Mouse (Mus musculus): ENCODE measurements around the gene Mreg. TPM values are rescaled to one million over a fixed set of nuclear protein-coding genes. Genes with fewer than 3 reads are reported as not detected.

Gene Mreg
- polyA plus RNA-seq, 1 experiment from 2014 or later, result 1.4 TPM

- WGBS, result 6% methylated on average over 13 of the region's 13 CpGs
- peak overlapping the region; percentile 26 for H3K4me3 ChIP-seq (replicated peaks)
- H3K27ac ChIP-seq, result no peak overlapping the region
- ATAC-seq, result peak; percentile 80
- no peaks in the 10 kb centered on the region for H3K9me3 ChIP-seq
- no peaks in the 10 kb centered on the region for H3K36me3 ChIP-seq
- H3K27me3 ChIP-seq, result no peaks in the 10 kb centered on the region
- peaks cover 15% of the 10 kb centered on the region for H3K4me1 ChIP-seq (replicated peaks)
- H3K4me2 ChIP-seq (replicated peaks), result peak overlapping the region; percentile 50
- H3K9ac ChIP-seq (replicated peaks), result no peak overlapping the region; the same call in 1 of the 2 replicates
Observed at GRCm38 (mm10) chr1:72182930-72183499, 29.1 kb downstream of the Mreg start.

DNA sequence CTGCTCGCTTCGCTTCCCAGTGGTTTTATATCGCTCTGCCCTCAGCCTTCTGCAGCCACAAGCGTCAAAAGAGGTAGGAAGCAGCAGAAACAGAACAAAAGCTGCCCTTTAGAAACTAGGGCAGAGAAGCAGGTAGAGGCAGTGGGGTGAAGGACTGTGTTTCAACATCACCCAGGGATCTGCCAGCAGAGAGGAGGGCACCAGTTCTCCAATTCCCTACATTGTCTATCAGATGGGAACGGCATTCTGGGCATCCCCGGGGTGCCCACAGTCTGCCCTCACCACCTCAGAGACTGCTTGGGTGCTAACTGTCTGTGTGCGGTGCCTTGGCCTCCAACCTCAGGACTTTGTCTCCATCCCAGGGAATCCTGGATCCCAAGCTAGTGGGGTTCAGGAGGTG, 32.2 kb downstream of the Mreg start:
- H3K27ac ChIP-seq, result no peak overlapping the region
- no peaks in the 10 kb centered on the region for H3K27me3 ChIP-seq
- H3K4me3 ChIP-seq (replicated peaks), result no peak overlapping the region
- H3K36me3 ChIP-seq, result no peaks in the 10 kb centered on the region
- H3K4me2 ChIP-seq (replicated peaks), result no peak overlapping the region
- no peaks in the 10 kb centered on the region for H3K9me3 ChIP-seq
- 84% methylated on average over 7 of the region's 7 CpGs for WGBS
- ATAC-seq, result no peak
- H3K9ac ChIP-seq (replicated peaks), result no peak overlapping the region
- peaks cover 15% of the 10 kb centered on the region for H3K4me1 ChIP-seq (replicated peaks)

DNA sequence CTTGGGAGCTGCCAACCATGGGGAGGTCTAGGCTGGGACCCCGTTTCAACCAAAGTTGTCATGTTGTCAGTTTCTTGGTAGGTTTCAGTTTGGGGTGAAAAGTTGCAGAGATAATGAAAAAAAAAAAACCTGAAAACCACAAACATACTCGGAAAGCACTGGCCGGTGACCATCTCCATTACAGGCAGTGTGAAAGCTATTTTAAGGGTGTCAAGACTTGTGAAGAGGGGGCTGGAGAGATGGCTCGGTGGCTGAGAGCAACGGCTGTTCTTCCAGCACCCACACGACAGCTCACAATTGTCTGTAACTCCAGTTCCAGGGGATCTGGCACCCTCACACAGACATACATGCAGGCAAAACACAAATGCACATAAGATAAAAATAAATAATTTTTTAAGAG, 35.9 kb downstream of the Mreg start:
- H3K4me1 ChIP-seq (replicated peaks), result 0 out of 2 replicates have a peak, but pooled peaks cover 3% of the 10 kb centered on the region
- H3K9ac ChIP-seq (replicated peaks), result no peak overlapping the region
- no peak overlapping the region for H3K4me2 ChIP-seq (replicated peaks)
- H3K9me3 ChIP-seq, result no peaks in the 10 kb centered on the region
- no peaks in the 10 kb centered on the region for H3K27me3 ChIP-seq
- H3K36me3 ChIP-seq, result no peaks in the 10 kb centered on the region
- ATAC-seq, result no peak
- H3K4me3 ChIP-seq (replicated peaks), result no peak overlapping the region
- no peak overlapping the region for H3K27ac ChIP-seq
- WGBS, result 87% methylated on average over 6 of the region's 6 CpGs

- H3K4me3 ChIP-seq (replicated peaks), result no peak overlapping the region
- H3K36me3 ChIP-seq, result no peaks in the 10 kb centered on the region
- H3K27me3 ChIP-seq, result no peaks in the 10 kb centered on the region
- H3K4me1 ChIP-seq (replicated peaks), result 0 out of 2 replicates have a peak, but pooled peaks cover 7% of the 10 kb centered on the region
- no peaks in the 10 kb centered on the region for H3K9me3 ChIP-seq
- no peak overlapping the region for H3K4me2 ChIP-seq (replicated peaks)
- no peak for ATAC-seq
- no peak overlapping the region for H3K9ac ChIP-seq (replicated peaks)
- 79% methylated on average over 7 of the region's 7 CpGs for WGBS
- H3K27ac ChIP-seq, result no peak overlapping the region
Observed at GRCm38 (mm10) chr1:72174183-72174582, 37.9 kb downstream of the Mreg start.

GRCm38 (mm10) chr1:72173402-72174051, 38.6 kb downstream of the Mreg start:
- WGBS, result 76% methylated on average over 8 of the region's 8 CpGs

GRCm38 (mm10) chr1:72172788-72173187, 39.3 kb downstream of the Mreg start:
- Histone ChIP-seq H3K4me1 (replicated peaks) (0 out of 2 replicates have a peak, but pooled peaks cover 7% of the 10 kb centered on the region), H3K36me3 (no peaks in the 10 kb centered on the region), H3K9ac (replicated peaks) (no peak overlapping the region), H3K4me2 (replicated peaks) (no peak overlapping the region), H3K27ac (no peak overlapping the region), H3K4me3 (replicated peaks) (no peak overlapping the region), H3K27me3 (no peaks in the 10 kb centered on the region), H3K9me3 (no peaks in the 10 kb centered on the region)
- 89% methylated on average over 8 of the region's 8 CpGs for WGBS
- no peak for ATAC-seq

More at GRCm38 (mm10) chr1:72173402-72174051, 38.6 kb downstream of the Mreg start:
- ATAC-seq, result no peak
- Histone ChIP-seq H3K36me3 (no peaks in the 10 kb centered on the region), H3K4me3 (replicated peaks) (no peak overlapping the region), H3K9ac (replicated peaks) (no peak overlapping the region), H3K4me1 (replicated peaks) (0 out of 2 replicates have a peak, but pooled peaks cover 7% of the 10 kb centered on the region), H3K27ac (no peak overlapping the region), H3K9me3 (no peaks in the 10 kb centered on the region), H3K27me3 (no peaks in the 10 kb centered on the region), H3K4me2 (replicated peaks) (no peak overlapping the region)

DNA sequence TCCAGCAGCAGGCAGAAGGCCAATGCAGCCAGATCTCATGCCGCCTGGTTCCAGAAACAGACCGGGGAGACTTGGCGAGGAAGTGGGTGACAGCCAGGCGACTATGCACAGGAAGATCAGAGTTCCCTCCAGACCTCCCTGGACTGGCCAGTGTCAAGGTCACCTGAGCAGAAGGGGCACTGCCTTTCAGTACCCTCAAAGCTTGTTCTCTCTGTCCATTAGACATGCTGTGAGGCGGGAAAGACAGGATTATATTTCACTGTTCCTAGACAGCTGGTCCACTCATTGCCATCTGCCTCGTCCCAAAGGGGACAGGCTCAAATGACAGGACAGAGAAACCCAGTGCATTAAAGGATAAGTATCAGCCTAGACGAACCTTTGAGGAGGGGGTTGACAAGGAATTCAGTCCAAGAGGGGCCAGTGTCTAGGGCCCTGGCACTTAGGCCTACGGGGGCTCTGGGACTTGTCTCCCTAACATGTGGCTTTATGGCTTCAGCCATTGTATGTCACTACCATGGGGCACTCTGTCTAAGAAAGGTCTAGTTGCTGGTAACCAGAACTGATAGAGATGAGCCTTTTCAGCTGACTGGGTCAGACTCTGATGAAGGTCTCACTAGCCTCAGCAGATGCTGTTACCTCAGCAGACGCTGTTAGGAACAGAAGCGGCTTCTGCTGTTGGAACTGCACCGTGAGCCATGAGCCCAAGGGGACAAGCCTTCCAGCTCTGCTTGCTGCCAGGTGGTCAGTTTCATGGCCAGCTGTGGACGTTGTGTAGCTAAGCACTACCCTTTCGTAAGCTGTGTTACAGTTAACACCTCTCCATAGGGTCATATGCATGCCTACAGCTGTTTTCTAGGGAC, 40.9 kb downstream of the Mreg start:
- no peak overlapping the region for H3K4me2 ChIP-seq (replicated peaks)
- 71% methylated on average over 13 of the region's 13 CpGs for WGBS

DNA sequence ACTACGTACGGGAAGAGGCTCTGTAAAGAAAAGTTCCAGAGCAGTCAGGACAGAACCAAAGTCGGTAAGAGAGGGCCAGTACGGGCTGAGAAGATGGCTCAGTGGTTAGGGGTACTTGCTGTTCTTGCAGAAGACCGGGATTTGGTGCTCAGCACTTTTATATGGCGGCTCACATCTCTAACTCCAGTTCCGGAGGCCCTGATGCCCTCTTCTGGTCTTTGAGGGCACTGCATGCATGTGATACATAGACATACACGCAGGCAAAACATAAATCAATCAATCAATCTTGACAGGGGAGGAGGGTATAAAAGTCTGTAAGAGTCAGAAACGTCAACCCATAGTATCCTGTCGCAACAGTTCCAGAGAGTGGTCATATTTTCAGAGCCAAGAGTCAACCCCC, 45.1 kb downstream of the Mreg start:
- H3K27me3 ChIP-seq, result no peaks in the 10 kb centered on the region
- H3K36me3 ChIP-seq, result no peaks in the 10 kb centered on the region
- H3K4me2 ChIP-seq (replicated peaks), result no peak overlapping the region
- H3K27ac ChIP-seq, result no peak overlapping the region
- H3K4me3 ChIP-seq (replicated peaks), result no peak overlapping the region
- 0 out of 2 replicates have a peak, but pooled peaks cover 7% of the 10 kb centered on the region for H3K4me1 ChIP-seq (replicated peaks)
- WGBS, result 98% methylated on average over 10 of the region's 10 CpGs
- H3K9ac ChIP-seq (replicated peaks), result no peak overlapping the region
- no peak for ATAC-seq
- H3K9me3 ChIP-seq, result no peaks in the 10 kb centered on the region

More for the DNA sequence above, 40.9 kb downstream of the Mreg start:
- Histone ChIP-seq H3K9ac (replicated peaks) (no peak overlapping the region), H3K9me3 (no peaks in the 10 kb centered on the region), H3K4me3 (replicated peaks) (no peak overlapping the region), H3K36me3 (no peaks in the 10 kb centered on the region), H3K4me1 (replicated peaks) (0 out of 2 replicates have a peak, but pooled peaks cover 7% of the 10 kb centered on the region), H3K27me3 (no peaks in the 10 kb centered on the region), H3K27ac (no peak overlapping the region)
- ATAC-seq, result peak; percentile 53

DNA sequence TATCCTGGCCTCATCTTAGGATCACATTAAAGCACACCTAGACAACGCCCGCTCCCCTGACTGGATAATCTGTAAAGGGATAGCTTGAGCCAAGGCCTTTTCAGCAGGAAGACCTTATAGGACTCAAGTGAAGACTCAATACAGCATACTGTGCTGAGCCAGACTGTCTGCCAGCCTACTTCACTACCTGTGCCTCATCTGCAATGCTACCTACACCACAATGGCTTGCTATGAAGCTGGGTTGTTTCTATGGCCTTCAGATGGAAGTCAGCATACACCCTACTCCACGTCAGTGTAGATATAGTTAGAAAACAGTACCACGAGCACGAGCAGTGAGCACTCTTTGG, 45.7 kb downstream of the Mreg start:
- WGBS, result 97% methylated on average over 5 of the region's 5 CpGs
- Histone ChIP-seq H3K4me1 (replicated peaks) (0 out of 2 replicates have a peak, but pooled peaks cover 6% of the 10 kb centered on the region), H3K27me3 (no peaks in the 10 kb centered on the region), H3K9me3 (no peaks in the 10 kb centered on the region), H3K4me2 (replicated peaks) (no peak overlapping the region), H3K27ac (no peak overlapping the region), H3K9ac (replicated peaks) (no peak overlapping the region), H3K36me3 (no peaks in the 10 kb centered on the region), H3K4me3 (replicated peaks) (no peak overlapping the region)
- no peak for ATAC-seq

- H3K4me3 ChIP-seq (replicated peaks), result no peak overlapping the region
- no peak for ATAC-seq
- no peak overlapping the region for H3K9ac ChIP-seq (replicated peaks)
- H3K4me1 ChIP-seq (replicated peaks), result 0 out of 2 replicates have a peak, but pooled peaks cover 1% of the 10 kb centered on the region
- H3K36me3 ChIP-seq, result no peaks in the 10 kb centered on the region
- WGBS, result 89% methylated on average over 20 of the region's 20 CpGs
- H3K27ac ChIP-seq, result no peak overlapping the region
- no peaks in the 10 kb centered on the region for H3K9me3 ChIP-seq
- H3K27me3 ChIP-seq, result no peaks in the 10 kb centered on the region
- H3K4me2 ChIP-seq (replicated peaks), result no peak overlapping the region
Observed at GRCm38 (mm10) chr1:72165723-72166467, 46.2 kb downstream of the Mreg start.

GRCm38 (mm10) chr1:72160321-72160720, 51.8 kb downstream of the Mreg start:
- H3K36me3 ChIP-seq, result no peaks in the 10 kb centered on the region
- H3K9ac ChIP-seq (replicated peaks), result no peak overlapping the region
- no peaks in the 10 kb centered on the region for H3K9me3 ChIP-seq
- no peaks in the 10 kb centered on the region for H3K27me3 ChIP-seq
- H3K27ac ChIP-seq, result no peak overlapping the region
- ATAC-seq, result no peak
- H3K4me1 ChIP-seq (replicated peaks), result no peaks in the 10 kb centered on the region
- no peak overlapping the region for H3K4me2 ChIP-seq (replicated peaks)
- 89% methylated on average over 7 of the region's 7 CpGs for WGBS
- no peak overlapping the region for H3K4me3 ChIP-seq (replicated peaks)

Measured in midbrain, embryonic 13.5 days (tissue).